Mouse (Mus musculus): ENCODE data around the gene Ralgps1.

- TF ChIP-seq CTCF (IDR thresholded peaks at IDR 0.05; ENCODE audit: insufficient read depth, low read depth, low read length) (no peak), POLR2A (IDR thresholded peaks at IDR 0.05; ENCODE audit: insufficient read depth, low read depth, low read length) (no peak)
Observed at GRCm38 (mm10) chr2:33130141-33130525, 241.2 kb downstream of the Ralgps1 start.
